Mouse (Mus musculus) heart, embryonic 14.5 days (tissue): ENCODE results near the gene Gm29609. TPM values are rescaled to one million over a fixed set of nuclear protein-coding genes. Genes with fewer than 3 reads are reported as not detected.

Experiments used
- ATAC-seq: fragments of 200-750 bp; cut with Nextera tagmentation; 2 replicates; pipeline ENCODE4 v1.8.0; 2017; ENCODE audit warnings: low read depth, moderate TSS enrichment; ENCODE audit not compliant: insufficient number of reproducible peaks, insufficient read depth, low FRiP score
- H3K27ac ChIP-seq, 2 experiments: fragments of 200-500 bp in 1 of 2; fragments of 300-500 bp in 1 of 2; sonication (generic) in 1 of 2; replicated peaks in 1 of 2; 2 replicates each; pipeline ENCODE4 v1.5.1; 2012 to 2014; ENCODE audit warnings: low read depth in 2 of 2, low read length in 2 of 2, control low read depth in 1 of 2, mild to moderate bottlenecking in 1 of 2, mixed read lengths in 1 of 2; ENCODE audit not compliant: control insufficient read depth in 1 of 2, insufficient read depth in 1 of 2
- H3K27me3 ChIP-seq: fragments of 300-500 bp; sonication (generic); 2 replicates; pipeline ENCODE4 v1.6.1; 2014; ENCODE audit warnings: mild to moderate bottlenecking, low read length, control low read depth; ENCODE audit not compliant: control insufficient read depth, insufficient read depth
- H3K36me3 ChIP-seq: fragments of 300-500 bp; sonication (generic); 2 replicates; pipeline ENCODE4 v1.6.1; 2014; ENCODE audit warnings: mild to moderate bottlenecking, control low read depth, low read length, mixed read lengths; ENCODE audit not compliant: control insufficient read depth, insufficient read depth
- H3K4me1 ChIP-seq, 2 experiments: fragments of 200-500 bp in 1 of 2; fragments of 300-500 bp in 1 of 2; sonication (generic) in 1 of 2; 2 replicates each; pipeline ENCODE4 v1.6.1; 2012 to 2014; ENCODE audit warnings: low read length in 2 of 2, control low read depth in 1 of 2, mixed read lengths in 1 of 2; ENCODE audit not compliant: control insufficient read depth in 2 of 2, insufficient read depth in 2 of 2
- H3K4me2 ChIP-seq: fragments of 300-500 bp; sonication (generic); 2 replicates; pipeline ENCODE4 v1.6.1; 2014; ENCODE audit warnings: mild to moderate bottlenecking, low read length
- H3K4me3 ChIP-seq, 2 experiments: fragments of 200-500 bp in 1 of 2; fragments of 300-500 bp in 1 of 2; sonication (generic) in 1 of 2; 2 replicates each; pipeline ENCODE4 v1.5.1; 2012 to 2014; ENCODE audit warnings: low read length in 2 of 2, mild to moderate bottlenecking in 2 of 2, control low read depth in 1 of 2, low read depth in 1 of 2, moderate library complexity in 1 of 2; ENCODE audit not compliant: control insufficient read depth in 1 of 2, insufficient read depth in 1 of 2
- H3K9ac ChIP-seq: fragments of 300-500 bp; sonication (generic); 2 replicates; pipeline ENCODE4 v1.6.1; 2014; ENCODE audit warnings: mild to moderate bottlenecking, low read length
- H3K9me3 ChIP-seq: fragments of 300-500 bp; sonication (generic); 2 replicates; pipeline ENCODE4 v1.6.1; 2016; ENCODE audit warnings: low read length, control low read depth; ENCODE audit not compliant: control insufficient read depth
- WGBS: fragments of 180-500 bp; shearing (Covaris S2); extraction: QIAGEN DNeasy Blood & Tissue Kit; methylation state at CpG from one replicate; pipeline ENCODE4 v1.1.7; 2014; 5-methylcytosine and 5-hydroxymethylcytosine counted together
- polyA plus RNA-seq: library from polyadenylated mRNA; unstranded; fragments of >200 nt; fragmentation: Nextera tagmentation; extraction: Ambion mirVana; gene quantifications from 2 replicates; pipeline ENCODE4 v1.2.1, GENCODE M21; 2014

Gene Gm29609
- polyA plus RNA-seq, result 1.1 and 2.0 TPM in 2 replicates

- H3K27me3 ChIP-seq, result no peaks in the 10 kb centered on the region
- WGBS, result under 1% methylated on average over 59 of the region's 59 CpGs
- ATAC-seq, result peak; percentile 98
- H3K27ac ChIP-seq, result peak within 1 kb of the TSS; percentile 93 to 98
- peak within 1 kb of the TSS; percentile 74 to 82 for H3K4me3 ChIP-seq
- H3K36me3 ChIP-seq, result no peaks in the 10 kb centered on the region
- peaks cover 0 to 8% of the 10 kb centered on the region in 2 experiments; a peak in 2 of 4 replicates for H3K4me1 ChIP-seq
- no peaks in the 10 kb centered on the region for H3K9me3 ChIP-seq
- peak within 1 kb of the TSS; percentile 79 for H3K9ac ChIP-seq
- peak within 1 kb of the TSS; percentile 97 for H3K4me2 ChIP-seq
These were observed at the start of gene Gm29609, which contains the start of gene Gtf3c2 for GRCm38 (mm10) chr5:31179766-31180630. Gene Gm29609 (minus strand): TSS chr5:31179911. Gene Gtf3c2 (minus strand): TSS chr5:31180144.

- H3K27ac ChIP-seq, result no peak overlapping the region
- H3K4me1 ChIP-seq, result no peaks in the 10 kb centered on the region
- no peak overlapping the region for H3K4me3 ChIP-seq
- ATAC-seq, result no peak
- H3K9me3 ChIP-seq, result no peaks in the 10 kb centered on the region
- H3K4me2 ChIP-seq, result no peak overlapping the region
- WGBS, result 64% methylated on average over 1 of the region's 1 CpGs
- no peaks in the 10 kb centered on the region for H3K36me3 ChIP-seq
- no peaks in the 10 kb centered on the region for H3K27me3 ChIP-seq
- no peak overlapping the region for H3K9ac ChIP-seq
These were observed 46.9 kb upstream of the Gm29609 start for GRCm38 (mm10) chr5:31226641-31227040.

GRCm38 (mm10) chr5:31222696-31223095 lies 43.0 kb upstream of the Gm29609 start:
- no peak overlapping the region for H3K4me3 ChIP-seq
- H3K36me3 ChIP-seq, result no peaks in the 10 kb centered on the region
- ATAC-seq, result no peak
- H3K4me2 ChIP-seq, result no peak overlapping the region
- no peaks in the 10 kb centered on the region for H3K9me3 ChIP-seq
- H3K27me3 ChIP-seq, result no peaks in the 10 kb centered on the region
- H3K27ac ChIP-seq, result no peak overlapping the region
- H3K9ac ChIP-seq, result no peak overlapping the region
- H3K4me1 ChIP-seq, result peaks cover 5 to 21% of the 10 kb centered on the region in 2 experiments; a peak in 3 of 4 replicates
- WGBS, result 91% methylated on average over 9 of the region's 9 CpGs

GRCm38 (mm10) chr5:31221304-31221945 lies 41.7 kb upstream of the Gm29609 start:
- peak overlapping the region; percentile 88 for H3K9ac ChIP-seq
- peak overlapping the region; percentile 83 to 92 for H3K27ac ChIP-seq
- H3K4me2 ChIP-seq, result peak overlapping the region; percentile 84
- no peaks in the 10 kb centered on the region for H3K27me3 ChIP-seq
- peaks cover 5 to 21% of the 10 kb centered on the region in 2 experiments; a peak in 3 of 4 replicates for H3K4me1 ChIP-seq
- H3K36me3 ChIP-seq, result no peaks in the 10 kb centered on the region
- 18% methylated on average over 11 of the region's 11 CpGs for WGBS
- no peak for ATAC-seq
- H3K9me3 ChIP-seq, result no peaks in the 10 kb centered on the region
- H3K4me3 ChIP-seq, result peak overlapping the region; percentile 75 to 93

- peak within 1 kb of the TSS; percentile 83 to 92 for H3K27ac ChIP-seq
- under 1% methylated on average over 68 of the region's 70 CpGs for WGBS
These were observed 41.0 kb upstream of the Gm29609 start, which contains the start of gene Ppm1g for GRCm38 (mm10) chr5:31220448-31221303. Gene Ppm1g (minus strand): TSS chr5:31220687.

GRCm38 (mm10) chr5:31219911-31220447 lies 40.3 kb upstream of the Gm29609 start:
- H3K36me3 ChIP-seq, result no peaks in the 10 kb centered on the region
- ATAC-seq, result peak; percentile 55
- peak overlapping the region; percentile 58 to 83 for H3K27ac ChIP-seq
- H3K4me3 ChIP-seq, result peak overlapping the region; percentile 57 to 93
- peak overlapping the region; percentile 88 for H3K9ac ChIP-seq
- peak overlapping the region; percentile 84 for H3K4me2 ChIP-seq
- H3K4me1 ChIP-seq, result peaks cover 5 to 21% of the 10 kb centered on the region in 2 experiments; a peak in 3 of 4 replicates
- no peaks in the 10 kb centered on the region for H3K9me3 ChIP-seq
- no peaks in the 10 kb centered on the region for H3K27me3 ChIP-seq
- WGBS, result 0% methylated on average over 39 of the region's 40 CpGs

More at GRCm38 (mm10) chr5:31220448-31221303, 41.0 kb upstream of the Gm29609 start, which contains the start of gene Ppm1g:
- no peaks in the 10 kb centered on the region for H3K36me3 ChIP-seq
- peak within 1 kb of the TSS; percentile 84 for H3K4me2 ChIP-seq
- H3K9me3 ChIP-seq, result no peaks in the 10 kb centered on the region
- no peaks in the 10 kb centered on the region for H3K27me3 ChIP-seq
- ATAC-seq, result peak; percentile 97
- peak within 1 kb of the TSS; percentile 88 for H3K9ac ChIP-seq
- peaks cover 5 to 21% of the 10 kb centered on the region in 2 experiments; a peak in 3 of 4 replicates for H3K4me1 ChIP-seq
- peak within 1 kb of the TSS; percentile 75 to 93 for H3K4me3 ChIP-seq
